10 mouse cellular contexts compared by ENCODE assay signal in genomic region chr10:90043287-90043686, GRCm38 (mm10).
DNase-seq lines count a peak whose midpoint lies in the region; ATAC-seq and TF ChIP-seq lines count a peak whose summit lies in the region.
"Had no signal": no experiment of that assay in that cellular context is flagged by ENCODE, and none has a peak within 500 bp of the region (broad histone marks: within the 10 kb centered on the region; RNA-seq: fewer than 3 reads in every experiment).

No protein-coding gene starts in this region.

- no peak overlapping the region for H3K9ac ChIP-seq in midbrain, embryonic 15.5 days
- H3K9ac ChIP-seq: heart, embryonic 15.5 days; liver, embryonic 13.5 days had no signal

- H3K27ac ChIP-seq in layer of hippocampus, adult 2 months = no peak overlapping the region
- H3K27ac ChIP-seq in midbrain, embryonic 15.5 days = no peak overlapping the region
- H3K27ac ChIP-seq: heart, embryonic 15.5 days; liver, embryonic 13.5 days had no signal

- ATAC-seq in midbrain, embryonic 15.5 days (replicated peaks) = peak; percentile 65; the same call in 1 of the 2 replicates
- ATAC-seq in CD4-positive, CD25-positive, alpha-beta regulatory T cell, adult 4 months = no peak

- 30% methylated on average over 5 of the region's 5 CpGs for WGBS in midbrain, embryonic 15.5 days

- no peak for TF ChIP-seq POLR2A in brain, embryonic 14.5 days (IDR thresholded peaks at IDR 0.05; ENCODE audit: borderline replicate concordance, extremely low read depth, insufficient read depth, insufficient read length, poor library complexity, severe bottlenecking)

- no peaks in the 10 kb centered on the region for H3K9me3 ChIP-seq in midbrain, embryonic 15.5 days
- H3K9me3 ChIP-seq: heart, embryonic 15.5 days; liver, embryonic 13.5 days had no signal

- no peaks in the 10 kb centered on the region for H3K4me1 ChIP-seq in midbrain, embryonic 15.5 days
- H3K4me1 ChIP-seq: heart, embryonic 15.5 days; liver, embryonic 13.5 days had no signal

- peak; percentile 49 for TF ChIP-seq CTCF in layer of hippocampus, adult 2 months (conservative IDR thresholded peaks at IDR 0.05)
- peak; percentile 13; the same call in 1 of the 2 replicates for TF ChIP-seq CTCF in brain, embryonic 14.5 days (IDR thresholded peaks at IDR 0.05; ENCODE audit: borderline replicate concordance, extremely low read depth, insufficient read depth, insufficient read length)

- H3K36me3 ChIP-seq in midbrain, embryonic 15.5 days (replicated peaks) = no peaks in the 10 kb centered on the region
- H3K36me3 ChIP-seq: heart, embryonic 15.5 days; liver, embryonic 13.5 days had no signal

- no peak overlapping the region for H3K4me2 ChIP-seq in midbrain, embryonic 15.5 days
- H3K4me2 ChIP-seq: heart, embryonic 15.5 days; liver, embryonic 13.5 days had no signal

- H3K4me3 ChIP-seq in layer of hippocampus, adult 2 months = no peak overlapping the region
- no peak overlapping the region for H3K4me3 ChIP-seq in midbrain, embryonic 15.5 days
- H3K4me3 ChIP-seq: heart, embryonic 15.5 days; liver, embryonic 13.5 days had no signal

- DNase-seq in layer of hippocampus, adult 2 months (ENCODE audit: low spot score in 2 of 2) = no peak
- no peak for DNase-seq in layer of hippocampus, adult 9-11 months
- DNase-seq in brain, embryonic 14.5 days (ENCODE audit: low read depth) = peak; percentile 70
- peak; percentile 25 to 45 for DNase-seq in cerebellum, postnatal 36 days
- no peak for DNase-seq in urinary bladder, postnatal 36 days (ENCODE audit: low spot score in 2 of 2)
- DNase-seq in kidney, adult 8-10 months = no peak
- DNase-seq: liver, embryonic 13.5 days had no signal

- H3K27me3 ChIP-seq in midbrain, embryonic 15.5 days (replicated peaks) = no peaks in the 10 kb centered on the region
- H3K27me3 ChIP-seq: heart, embryonic 15.5 days; liver, embryonic 13.5 days had no signal

Comparison
In these comparisons a context has a peak if more than half of its experiments do, and no peak if none do; other contexts are left out.
1. DNase-seq: peak in brain, embryonic 14.5 days (single experiment) and cerebellum, postnatal 36 days (2 of 2); none in layer of hippocampus, adult 2 months (0 of 2), layer of hippocampus, adult 9-11 months (single experiment), urinary bladder, postnatal 36 days (0 of 2) and kidney, adult 8-10 months (0 of 2).